Mouse (Mus musculus): Measurements from ENCODE around the gene Ubr3.

- TF ChIP-seq EP300 (IDR thresholded peaks at IDR 0.05; ENCODE audit: low read depth) (no peak), CTCF (IDR thresholded peaks at IDR 0.05; ENCODE audit: low read depth) (peak; percentile 83)
Observed at GRCm38 (mm10) chr2:69851427-69852058, 45.5 kb upstream of the Ubr3 start.
